Mouse (Mus musculus) forebrain, postnatal 0 days (tissue): ENCODE results near the gene Zmiz2. TPM values are rescaled to one million over a fixed set of nuclear protein-coding genes. Genes with fewer than 3 reads are reported as not detected.

ENCODE experiments used
- ATAC-seq: fragments of 200-750 bp; cut with Nextera tagmentation; 2 replicates; pipeline ENCODE4 v1.8.0; 2017; ENCODE audit warnings: mild to moderate bottlenecking, moderate library complexity
- DNase-seq: peaks from one replicate; pipeline ENCODE4 v3.0.0-alpha.2; 2015
- H3K27ac ChIP-seq: fragments of 300-500 bp; sonication (generic); 2 replicates; pipeline ENCODE4 v1.5.1; 2014; ENCODE audit warnings: low read depth, mild to moderate bottlenecking, antibody characterized with exemption, low read length, moderate library complexity, mixed read lengths
- H3K27me3 ChIP-seq: fragments of 300-500 bp; sonication (generic); 2 replicates; pipeline ENCODE4 v1.6.1; 2014; ENCODE audit warnings: mild to moderate bottlenecking, low read length, mixed read lengths; ENCODE audit not compliant: insufficient read depth
- H3K36me3 ChIP-seq: fragments of 300-500 bp; sonication (generic); 2 replicates; pipeline ENCODE4 v1.6.1; 2014; ENCODE audit warnings: mild to moderate bottlenecking, moderate library complexity; ENCODE audit not compliant: insufficient read depth
- H3K4me1 ChIP-seq: fragments of 300-500 bp; sonication (generic); 2 replicates; pipeline ENCODE4 v1.6.1; 2014; ENCODE audit warnings: antibody characterized with exemption; ENCODE audit not compliant: insufficient read depth
- H3K4me2 ChIP-seq: fragments of 300-500 bp; sonication (generic); 2 replicates; pipeline ENCODE4 v1.6.1; 2014; ENCODE audit warnings: low read depth, mild to moderate bottlenecking, moderate library complexity
- H3K4me3 ChIP-seq: fragments of 300-500 bp; sonication (generic); 2 replicates; pipeline ENCODE4 v1.5.1; 2014; ENCODE audit warnings: low read depth, low read length, mixed read lengths
- H3K9ac ChIP-seq: fragments of 300-500 bp; sonication (generic); 2 replicates; pipeline ENCODE4 v1.6.1; 2014; ENCODE audit warnings: mild to moderate bottlenecking
- H3K9me3 ChIP-seq: fragments of 300-500 bp; sonication (generic); 2 replicates; pipeline ENCODE4 v1.6.1; 2016; ENCODE audit warnings: low read length
- CTCF ChIP-seq: sonication (generic); IDR thresholded peaks from 2 replicates; pipeline ENCODE4 v1.5.1; 2016; ENCODE audit warnings: antibody characterized with exemption, control low read depth, low read depth
- WGBS: fragments of 180-500 bp; shearing (Covaris S2); extraction: QIAGEN DNeasy Blood & Tissue Kit; methylation state at CpG from one replicate; pipeline ENCODE4 v1.1.7; 2014; 5-methylcytosine and 5-hydroxymethylcytosine counted together
- polyA plus RNA-seq: library from polyadenylated mRNA; unstranded; fragments of >200 nt; fragmentation: Nextera tagmentation; extraction: Ambion mirVana; gene quantifications from 2 replicates; pipeline ENCODE4 v1.2.1, GENCODE M21; 2015
- total RNA-seq: library from RNA; depleted of rRNA; stranded (reverse); fragments of >200 nt; gene quantifications from 2 replicates; pipeline ENCODE4 v1.2.3, GENCODE M21; 2014; rRNA removed

Zmiz2 gene
- 109 and 129 TPM in 2 replicates for total RNA-seq
- 38.1 and 43.8 TPM in 2 replicates for polyA plus RNA-seq

DNA sequence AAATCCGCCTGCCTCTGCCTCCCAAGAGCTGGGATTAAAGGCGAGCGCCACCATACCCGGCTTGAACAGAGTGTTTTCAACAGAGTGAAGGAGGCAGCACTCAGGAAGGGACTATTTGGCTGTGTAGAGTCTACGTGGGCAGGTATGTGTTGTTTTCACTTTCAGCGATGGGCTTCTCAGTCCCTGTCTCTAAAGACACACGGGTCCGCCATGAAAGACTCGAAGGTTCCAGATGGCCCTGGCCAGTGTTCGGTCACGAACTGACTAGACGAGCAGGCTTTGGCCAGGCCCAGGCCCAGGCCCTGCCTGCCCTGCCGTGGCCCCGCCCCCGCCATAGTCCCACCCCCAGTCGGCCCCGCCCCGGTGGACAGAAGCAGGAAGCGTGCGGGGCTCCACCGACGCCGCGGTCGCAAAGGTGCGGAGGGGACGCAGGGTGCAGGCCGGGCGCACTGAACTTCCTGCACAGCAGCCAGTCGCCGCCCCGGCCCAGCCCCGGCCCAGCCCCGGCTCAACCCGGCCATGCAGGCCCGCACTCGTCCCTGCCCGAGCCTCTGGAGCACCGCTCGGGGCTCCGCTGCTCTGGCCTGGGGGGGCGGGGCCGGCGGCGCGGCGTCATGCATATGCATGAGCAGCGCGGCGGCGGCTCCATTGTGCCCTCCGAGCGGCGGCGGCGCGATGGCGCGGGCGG is at the start of gene Zmiz2:
Zmiz2 (plus strand) TSS at position 349 of the 688 bp plus-strand sequence.
- TF ChIP-seq CTCF: no peak
- peak; percentile 95 for DNase-seq
- H3K4me2 ChIP-seq: peak within 1 kb of the TSS; percentile 72
- peak within 1 kb of the TSS; percentile 94 for H3K27ac ChIP-seq
- peaks cover 10% of the 10 kb centered on the region; the same call in 1 of the 2 replicates for H3K36me3 ChIP-seq
- peak within 1 kb of the TSS; percentile 94 for H3K4me3 ChIP-seq
- WGBS: 7% methylated on average over 47 of the region's 60 CpGs
- H3K9me3 ChIP-seq: no peaks in the 10 kb centered on the region
- peak within 1 kb of the TSS; percentile 98 for H3K9ac ChIP-seq
- H3K27me3 ChIP-seq: no peaks in the 10 kb centered on the region
- peak; percentile 98 for ATAC-seq
- H3K4me1 ChIP-seq: peaks cover 15% of the 10 kb centered on the region; the same call in 1 of the 2 replicates

DNA sequence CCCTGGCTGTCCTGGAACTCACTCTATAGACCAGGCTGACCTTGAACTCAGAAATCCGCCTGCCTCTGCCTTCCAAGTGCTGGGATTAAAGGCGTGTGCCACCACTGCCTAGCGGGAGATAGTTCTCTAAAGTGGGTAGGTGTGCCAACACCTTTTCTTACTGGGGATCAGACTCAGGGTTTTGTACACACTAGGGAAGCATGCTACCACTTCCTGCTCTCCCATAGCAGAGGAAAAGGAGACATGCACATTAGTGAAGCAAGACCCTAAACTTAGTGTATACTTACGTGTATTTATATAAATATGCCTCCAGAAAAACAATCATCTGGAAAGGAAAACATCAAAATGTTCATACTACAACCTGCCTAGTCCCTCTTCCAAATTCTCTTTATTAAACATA is 42.9 kb upstream of the Zmiz2 start:
- Histone ChIP-seq H3K27ac (no peak overlapping the region), H3K27me3 (no peaks in the 10 kb centered on the region), H3K9me3 (no peaks in the 10 kb centered on the region), H3K4me1 (no peaks in the 10 kb centered on the region), H3K4me3 (no peak overlapping the region), H3K4me2 (no peak overlapping the region), H3K9ac (no peak overlapping the region), H3K36me3 (peaks cover 90% of the 10 kb centered on the region)
- no peak for ATAC-seq
- no peak for TF ChIP-seq CTCF
- 96% methylated on average over 4 of the region's 4 CpGs for WGBS
- DNase-seq: no peak

DNA sequence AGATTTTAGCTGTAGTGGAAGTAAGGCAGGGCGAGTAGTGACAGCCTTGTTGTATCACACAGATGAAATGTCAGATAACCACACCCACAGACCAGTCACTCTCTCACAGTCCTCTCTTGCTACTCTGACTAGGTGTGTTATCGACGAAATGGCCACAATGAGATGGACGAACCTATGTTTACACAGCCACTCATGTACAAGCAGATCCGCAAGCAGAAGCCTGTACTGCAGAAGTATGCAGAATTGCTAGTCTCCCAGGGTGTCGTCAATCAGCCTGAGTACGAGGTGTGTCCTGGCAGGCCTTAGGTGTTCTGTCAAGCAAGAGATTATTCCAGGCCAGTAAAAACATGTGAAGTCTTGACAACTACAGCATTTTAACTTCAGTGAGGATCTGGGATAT is 41.9 kb upstream of the Zmiz2 start:
- no peaks in the 10 kb centered on the region for H3K27me3 ChIP-seq
- no peak overlapping the region for H3K4me3 ChIP-seq
- WGBS: 94% methylated on average over 7 of the region's 7 CpGs
- peaks cover 86% of the 10 kb centered on the region for H3K36me3 ChIP-seq
- H3K4me1 ChIP-seq: no peaks in the 10 kb centered on the region
- TF ChIP-seq CTCF: no peak
- DNase-seq: no peak
- no peak overlapping the region for H3K27ac ChIP-seq
- H3K9ac ChIP-seq: no peak overlapping the region
- no peak for ATAC-seq
- H3K9me3 ChIP-seq: no peaks in the 10 kb centered on the region
- no peak overlapping the region for H3K4me2 ChIP-seq

DNA sequence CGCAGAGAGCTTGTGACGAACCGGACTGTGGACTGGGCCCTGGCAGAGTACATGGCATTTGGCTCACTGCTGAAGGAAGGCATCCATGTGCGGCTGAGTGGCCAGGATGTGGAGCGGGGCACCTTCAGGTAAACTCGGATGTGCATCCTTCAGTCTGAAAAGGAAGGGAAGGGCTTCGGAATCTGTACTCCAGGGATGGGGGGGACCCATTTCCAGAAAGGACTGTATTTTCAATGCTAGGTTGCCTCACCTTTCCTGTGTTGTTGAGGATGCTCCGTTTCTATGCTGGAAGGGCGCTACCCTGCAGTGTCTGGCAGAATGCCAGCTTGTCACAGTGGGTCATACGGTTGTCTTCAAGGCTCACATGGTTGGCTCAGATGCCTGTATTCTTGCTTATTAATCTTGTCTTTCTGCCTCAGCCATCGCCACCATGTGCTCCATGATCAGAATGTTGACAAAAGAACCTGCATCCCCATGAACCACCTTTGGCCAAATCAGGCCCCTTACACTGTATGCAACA is 40.1 kb upstream of the Zmiz2 start:
- H3K4me1 ChIP-seq: no peaks in the 10 kb centered on the region
- no peak for ATAC-seq
- WGBS: 85% methylated on average over 11 of the region's 11 CpGs
- H3K36me3 ChIP-seq: peaks cover 85% of the 10 kb centered on the region
- H3K4me3 ChIP-seq: no peak overlapping the region
- no peaks in the 10 kb centered on the region for H3K9me3 ChIP-seq
- no peak overlapping the region for H3K9ac ChIP-seq
- H3K27me3 ChIP-seq: no peaks in the 10 kb centered on the region
- no peak overlapping the region for H3K4me2 ChIP-seq
- no peak for DNase-seq
- no peak overlapping the region for H3K27ac ChIP-seq
- no peak for TF ChIP-seq CTCF

DNA sequence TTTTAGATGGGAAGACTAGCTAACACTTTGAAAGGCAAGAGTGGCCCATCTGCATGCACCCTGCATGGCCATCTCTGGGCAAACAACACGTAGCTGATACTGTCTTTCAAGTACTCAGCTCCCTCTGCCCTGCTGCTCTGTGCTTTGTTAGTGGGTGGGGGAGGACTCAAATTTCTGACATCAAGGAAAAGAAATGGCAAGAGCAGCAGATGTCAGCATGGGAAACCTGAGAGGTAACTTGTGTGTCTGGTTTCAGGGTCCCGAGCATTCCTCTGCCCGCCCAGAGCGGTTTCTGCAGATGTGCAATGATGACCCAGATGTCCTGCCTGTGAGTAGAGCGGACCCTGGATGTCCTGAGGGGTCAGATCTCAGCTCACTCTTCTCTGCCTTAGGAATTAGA is 39.3 kb upstream of the Zmiz2 start:
- H3K4me3 ChIP-seq: no peak overlapping the region
- no peak overlapping the region for H3K27ac ChIP-seq
- no peaks in the 10 kb centered on the region for H3K27me3 ChIP-seq
- DNase-seq (no peak), ATAC-seq (no peak)
- no peaks in the 10 kb centered on the region for H3K4me1 ChIP-seq
- H3K4me2 ChIP-seq: no peak overlapping the region
- WGBS: 94% methylated on average over 5 of the region's 5 CpGs
- H3K9ac ChIP-seq: no peak overlapping the region
- H3K9me3 ChIP-seq: no peaks in the 10 kb centered on the region
- peaks cover 78% of the 10 kb centered on the region for H3K36me3 ChIP-seq
- TF ChIP-seq CTCF: no peak

DNA sequence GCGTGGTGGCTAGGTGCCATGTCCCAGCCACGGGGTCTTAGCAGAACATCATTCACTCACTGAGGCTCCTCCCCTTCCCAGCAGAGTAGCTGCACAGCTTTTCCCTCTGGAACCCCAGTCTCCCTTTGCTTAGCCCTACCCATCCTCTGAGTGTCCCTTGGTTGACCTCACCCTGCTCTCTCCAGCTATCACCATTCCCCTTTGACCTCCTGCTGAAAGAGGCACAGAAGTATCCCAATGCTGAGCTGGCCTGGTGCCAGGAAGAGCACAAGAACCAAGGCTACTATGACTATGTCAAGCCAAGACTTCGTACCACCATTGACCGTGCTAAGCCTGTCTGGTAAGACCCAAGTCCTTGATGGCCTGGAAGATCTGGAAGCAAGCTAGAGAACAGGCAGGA is 33.8 kb upstream of the Zmiz2 start:
- DNase-seq (no peak), ATAC-seq (no peak)
- Histone ChIP-seq H3K9ac (no peak overlapping the region), H3K4me3 (no peak overlapping the region), H3K9me3 (no peaks in the 10 kb centered on the region), H3K4me2 (no peak overlapping the region), H3K4me1 (no peaks in the 10 kb centered on the region), H3K36me3 (peaks cover 56% of the 10 kb centered on the region), H3K27ac (no peak overlapping the region), H3K27me3 (no peaks in the 10 kb centered on the region)
- no peak for TF ChIP-seq CTCF
- 93% methylated on average over 4 of the region's 4 CpGs for WGBS

DNA sequence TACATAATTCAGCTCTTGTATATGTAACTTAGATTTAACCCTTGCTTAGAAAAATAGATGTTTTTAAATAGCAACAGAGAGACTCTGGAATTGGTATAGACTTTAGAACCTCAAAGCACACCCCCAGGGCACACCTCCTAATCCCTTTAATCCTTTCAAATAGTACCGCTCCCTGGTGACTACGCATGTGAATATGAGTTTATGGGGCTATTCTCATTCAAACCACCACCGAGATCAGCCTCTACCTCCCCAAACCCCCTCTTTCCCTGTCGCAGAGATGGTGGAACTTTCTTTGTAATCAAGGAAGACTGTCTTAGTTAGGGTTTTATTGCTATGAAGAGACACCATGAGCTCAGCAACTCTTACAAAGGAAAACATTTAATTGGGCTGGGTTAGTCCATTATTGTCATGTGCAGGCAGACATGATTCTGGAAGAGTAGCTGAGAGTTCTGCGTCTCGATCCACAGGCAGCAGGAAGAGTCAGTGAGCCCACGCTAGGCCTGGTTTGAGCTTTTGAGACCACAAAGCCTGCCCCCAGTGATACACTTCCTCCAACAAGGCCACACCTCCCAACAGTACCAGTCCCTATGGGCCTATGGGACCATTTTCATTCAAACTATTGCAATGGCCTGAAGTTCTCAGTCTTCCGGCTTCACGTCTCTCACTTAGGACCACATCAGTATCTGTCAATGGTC is 24.1 kb upstream of the Zmiz2 start:
- no peak overlapping the region for H3K4me2 ChIP-seq
- no peaks in the 10 kb centered on the region for H3K4me1 ChIP-seq
- H3K9ac ChIP-seq: no peak overlapping the region
- H3K36me3 ChIP-seq: no peaks in the 10 kb centered on the region
- H3K27me3 ChIP-seq: no peaks in the 10 kb centered on the region
- DNase-seq: no peak
- 81% methylated on average over 9 of the region's 9 CpGs for WGBS
- H3K27ac ChIP-seq: no peak overlapping the region
- ATAC-seq: no peak
- H3K9me3 ChIP-seq: no peaks in the 10 kb centered on the region
- H3K4me3 ChIP-seq: no peak overlapping the region
- TF ChIP-seq CTCF: no peak
